Mouse (Mus musculus) ES-Bruce4 (cell line): ENCODE data around the gene Prrc2b.

Experiments
- CTCF ChIP-seq: IDR thresholded peaks from one replicate; pipeline ENCODE4 v1.8.1; 2011; ENCODE audit warnings: low read depth, low read length
- EP300 ChIP-seq: IDR thresholded peaks from 2 replicates; pipeline ENCODE4 v1.6.1; 2011; ENCODE audit warnings: low read depth, low read length; ENCODE audit not compliant: insufficient read depth
- POLR2A ChIP-seq: IDR thresholded peaks from one replicate; pipeline ENCODE4 v1.8.1; 2011; ENCODE audit warnings: low read length; ENCODE audit not compliant: insufficient read depth

DNA sequence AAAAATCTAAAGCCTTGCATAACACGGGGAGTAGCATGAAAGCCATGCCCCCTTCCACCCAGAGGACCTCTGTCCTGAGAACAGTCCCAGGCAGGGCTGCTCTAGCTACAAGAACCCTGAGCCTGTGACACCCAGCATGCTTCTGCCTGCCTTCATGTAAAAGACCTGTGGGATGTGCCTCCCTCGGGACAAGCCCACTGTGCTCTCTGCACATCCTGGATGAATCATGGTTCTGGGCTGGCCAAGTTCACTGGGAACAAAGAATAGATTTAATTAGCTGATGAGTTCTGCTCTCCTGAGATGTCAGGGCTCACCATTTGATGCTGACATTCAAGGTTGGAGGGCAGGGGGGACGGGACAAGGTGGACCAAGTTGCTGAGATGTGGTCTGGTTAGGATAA, 9.6 kb downstream of the Prrc2b start:
- TF ChIP-seq EP300: no peak
- TF ChIP-seq CTCF: no peak
- no peak for TF ChIP-seq POLR2A
